Mouse (Mus musculus): ENCODE measurements around the gene Igll1. TPM values are rescaled to one million over a fixed set of nuclear protein-coding genes. Genes with fewer than 3 reads are reported as not detected.

Igll1 gene
- total RNA-seq, 2 experiments from 2014 or later: not detected

DNA sequence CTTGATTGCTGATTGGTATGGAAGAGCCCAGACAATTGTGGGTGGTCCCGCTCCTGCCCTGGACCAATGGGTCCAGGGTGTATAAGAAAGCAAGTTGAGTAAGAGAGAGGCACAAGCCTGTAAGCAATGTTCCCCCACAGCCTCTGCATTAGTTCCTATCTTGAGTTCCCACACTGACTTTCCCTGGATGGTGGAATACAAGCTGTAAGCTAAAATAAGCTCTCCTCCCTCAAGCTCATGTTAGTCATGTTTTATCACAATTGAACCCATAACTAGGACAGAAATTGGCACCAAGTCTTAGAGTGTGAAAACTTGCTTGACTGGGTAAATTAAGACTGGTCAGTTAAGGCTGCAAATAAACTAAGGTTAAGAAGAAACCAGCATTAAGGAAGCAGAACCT, 8.2 kb downstream of the Igll1 start:
- DNase-seq (ENCODE audit: low spot score in 2 of 2): no peak

DNA sequence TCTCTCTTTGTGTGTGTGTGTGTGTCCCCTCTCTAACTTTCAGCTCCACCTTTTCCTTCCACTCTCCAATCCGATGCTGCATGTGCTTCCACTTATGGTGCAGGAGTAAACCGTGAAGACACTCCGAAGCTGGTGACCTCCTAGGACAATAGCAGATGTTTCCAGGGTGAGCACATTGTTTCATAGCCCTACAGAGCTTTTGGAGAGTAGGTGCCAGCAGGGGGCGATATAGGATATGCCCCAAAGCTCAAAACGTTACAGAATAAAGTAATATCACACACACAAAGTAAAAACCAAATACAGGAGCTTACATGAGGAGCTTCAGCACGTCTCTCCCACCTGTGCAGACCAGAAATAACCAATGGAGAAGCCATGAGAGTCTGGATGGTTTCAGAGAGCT, 8.9 kb downstream of the Igll1 start:
- DNase-seq (ENCODE audit: low spot score in 2 of 2): no peak

DNA sequence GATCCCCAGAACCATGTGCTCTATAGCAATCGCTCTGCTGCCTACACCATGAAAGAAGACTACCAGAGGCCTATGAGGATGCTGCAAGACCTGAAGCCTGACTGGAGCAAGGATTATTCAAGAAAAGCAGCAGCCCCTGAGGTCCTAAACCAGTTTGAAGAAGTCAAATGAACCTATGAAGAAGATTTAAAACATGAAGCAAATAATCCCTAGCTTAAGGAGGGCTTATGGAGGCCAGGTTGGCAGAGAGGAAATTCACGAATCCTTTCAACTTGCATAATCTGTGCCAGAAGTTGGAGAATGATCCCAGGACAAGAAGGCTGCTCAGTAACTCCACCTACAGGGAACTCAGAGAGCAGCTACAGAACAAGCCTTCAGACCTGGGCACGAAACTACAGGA, 11.4 kb downstream of the Igll1 start:
- no peak for DNase-seq (ENCODE audit: low spot score in 2 of 2)

DNA sequence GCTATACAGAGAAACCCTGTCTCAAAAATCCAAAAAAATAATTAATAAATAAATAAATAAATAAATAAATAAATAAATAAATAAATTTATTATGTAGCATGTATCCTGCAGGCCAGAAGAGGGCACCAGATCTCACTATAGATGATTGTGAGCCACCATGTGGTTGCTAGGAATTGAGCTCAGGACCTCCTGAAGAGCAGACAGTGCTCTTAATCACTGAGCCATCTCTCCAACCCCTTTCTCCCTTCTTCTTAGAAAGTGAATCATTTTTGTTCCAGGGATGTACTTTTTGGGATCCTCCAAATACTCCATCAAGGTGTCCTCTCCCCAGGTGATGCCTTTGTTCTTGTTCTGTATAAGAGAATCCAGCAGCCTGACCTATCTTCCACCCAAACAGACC, 14.6 kb downstream of the Igll1 start:
- DNase-seq (ENCODE audit: low spot score in 2 of 2): no peak

DNA sequence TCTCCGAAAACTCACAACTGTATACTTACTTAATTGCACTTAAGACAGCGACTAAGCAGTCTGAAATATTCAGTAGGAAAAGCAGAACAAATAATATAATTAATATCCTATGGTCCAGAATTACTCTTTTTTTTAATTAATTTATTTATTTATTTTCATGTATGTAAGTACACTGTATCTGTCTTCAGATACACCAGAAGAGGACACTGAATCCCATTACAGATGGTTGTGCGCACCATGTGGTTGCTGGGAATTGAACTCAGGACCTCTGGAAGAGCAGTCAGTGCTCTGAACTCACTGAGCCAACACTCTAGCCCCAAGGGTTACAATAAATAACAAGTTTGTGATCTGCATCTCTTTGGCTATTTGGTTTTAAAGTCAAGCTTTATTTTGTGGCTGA, 34.1 kb downstream of the Igll1 start:
- no peak for DNase-seq (ENCODE audit: low spot score in 2 of 2)

DNA sequence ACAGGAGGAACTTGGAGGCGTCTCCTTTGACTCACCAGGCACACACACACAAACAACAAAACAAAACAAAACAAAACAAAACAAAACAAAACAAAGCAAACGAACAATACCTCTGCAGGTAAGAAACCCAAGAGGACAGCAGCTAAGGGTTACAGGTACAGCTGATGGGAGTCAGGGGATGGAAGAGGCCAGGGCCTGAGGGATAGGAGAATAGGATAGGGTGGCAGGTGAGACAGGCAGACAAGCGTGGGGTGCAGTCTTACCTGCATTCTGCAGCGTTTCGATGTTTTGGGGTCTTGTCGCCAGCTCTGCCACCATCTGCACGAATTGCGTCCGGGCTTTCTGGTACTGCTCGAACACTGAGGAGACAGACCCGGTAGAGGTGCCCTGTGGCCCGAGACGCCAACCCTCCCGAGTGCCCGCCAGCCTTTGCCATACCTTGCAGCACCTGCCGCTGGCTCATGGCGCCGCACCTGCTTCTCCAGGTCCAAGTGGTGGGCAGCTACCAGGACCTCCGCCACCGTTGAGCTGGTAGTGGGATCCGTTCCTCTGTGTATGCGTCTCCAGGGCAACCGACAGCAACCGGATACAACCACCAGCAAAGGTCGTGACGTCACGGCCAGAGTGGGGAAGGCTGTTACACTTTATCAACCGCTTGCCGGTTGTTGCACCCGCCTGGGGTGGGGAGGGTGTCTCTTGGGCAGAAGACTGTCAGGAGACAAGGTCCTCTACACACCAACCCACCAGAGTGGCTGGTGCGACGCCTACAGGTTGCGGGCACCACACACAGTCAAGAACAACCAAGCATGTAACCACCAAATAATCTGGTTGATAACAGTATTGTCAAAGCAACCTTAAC, 34.8 kb downstream of the Igll1 start, which contains the start of gene Spag6l:
Gene Spag6l (minus strand): TSS at position 700 of the 859 bp plus-strand sequence.
- DNase-seq (ENCODE audit: low spot score in 2 of 2): peak in 1 of 2 experiments; percentile 16

DNA sequence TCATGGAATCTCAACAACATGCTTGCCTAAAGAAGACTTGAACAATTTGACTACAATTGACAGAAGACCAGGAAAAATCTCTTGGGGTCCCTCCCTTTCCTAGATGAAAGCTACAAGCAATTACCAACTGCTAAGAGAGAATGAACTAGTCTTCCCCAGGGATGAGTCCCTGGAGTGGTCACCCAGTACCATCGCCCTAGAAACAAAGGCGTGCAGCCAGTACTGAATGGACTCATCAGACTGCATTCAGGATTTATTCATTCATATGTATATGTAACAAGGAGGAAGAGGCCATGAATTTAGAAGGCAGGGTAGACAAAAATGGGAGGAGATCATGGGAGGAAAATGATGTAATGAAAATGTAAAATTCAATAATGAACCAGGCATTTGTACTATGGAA, 37.6 kb downstream of the Igll1 start:
- DNase-seq (ENCODE audit: low spot score in 2 of 2): no peak

DNA sequence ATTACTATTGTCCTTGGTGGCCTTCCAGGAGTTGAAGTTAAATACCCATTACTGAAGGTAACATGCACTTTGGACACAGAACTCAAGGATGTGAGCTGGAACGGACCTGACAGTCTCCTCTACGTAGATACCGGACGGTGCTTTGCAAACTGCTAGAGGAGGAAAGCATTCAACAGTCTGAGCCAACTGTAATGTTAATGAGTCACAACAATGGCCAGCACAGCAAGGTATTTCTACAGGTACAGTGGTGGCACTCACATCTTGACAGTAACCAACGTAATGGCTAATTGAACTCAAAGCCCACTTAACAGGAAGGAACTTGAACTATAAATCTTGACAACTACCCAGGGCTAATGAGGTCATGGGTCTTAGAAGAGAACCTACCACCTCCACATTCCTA, 38.3 kb downstream of the Igll1 start:
- DNase-seq (ENCODE audit: low spot score in 2 of 2): no peak

Other genes with a start within 250 kb of the Igll1 start
- not detected for gene Olfr19, start 187.6 kb downstream of the Igll1 start, total RNA-seq (2021)
- gene Spag6l, start 34.5 kb downstream of the Igll1 start, total RNA-seq (2021): 1 to 10 TPM in 1 of 2 experiments, under 1 TPM in 1; 0.54 to 1.3 TPM
- gene Top3b, start 6.8 kb upstream of the Igll1 start, total RNA-seq (2021): 10 to 100 TPM; 83.5 to 93.2 TPM
- under 1 TPM in 1 of 2 experiments, not detected in 1; 0.87 TPM for gene Vpreb1, start 6.9 kb upstream of the Igll1 start, total RNA-seq (2021)
- gene Ppm1f, start 32.5 kb upstream of the Igll1 start, total RNA-seq (2021): 10 to 100 TPM; 41.4 to 44.5 TPM
- 100 to 1,000 TPM; 188 to 197 TPM for gene Mapk1, start 119.4 kb upstream of the Igll1 start, total RNA-seq (2021)
- 10 to 100 TPM; 13.0 to 19.5 TPM for gene Ypel1, start 205.7 kb upstream of the Igll1 start, total RNA-seq (2021)
- 100 to 1,000 TPM; 112 to 118 TPM for gene Ppil2, start 247.3 kb upstream of the Igll1 start, total RNA-seq (2021)

All from adrenal gland, postnatal 4 days (tissue).